Mouse (Mus musculus) lung, adult 18-20 months (tissue): ENCODE results near the gene Gnb1l.
A peak's percentile ranks its signal among the peaks of the same experiment; 100 is the strongest.

ENCODE experiments used
- DNase-seq, 2 experiments: peaks; one replicate each; pipeline ENCODE4 v3.0.0; 2022; ENCODE audit warnings: mixed read lengths in 2 of 2

Gene Gnb1l

GRCm38 (mm10) chr16:18552106-18552710 is 53.7 kb downstream of the Gnb1l start:
- no peak for DNase-seq

- no peak for DNase-seq
Observed at GRCm38 (mm10) chr16:18554721-18555120, 56.2 kb downstream of the Gnb1l start.

DNA sequence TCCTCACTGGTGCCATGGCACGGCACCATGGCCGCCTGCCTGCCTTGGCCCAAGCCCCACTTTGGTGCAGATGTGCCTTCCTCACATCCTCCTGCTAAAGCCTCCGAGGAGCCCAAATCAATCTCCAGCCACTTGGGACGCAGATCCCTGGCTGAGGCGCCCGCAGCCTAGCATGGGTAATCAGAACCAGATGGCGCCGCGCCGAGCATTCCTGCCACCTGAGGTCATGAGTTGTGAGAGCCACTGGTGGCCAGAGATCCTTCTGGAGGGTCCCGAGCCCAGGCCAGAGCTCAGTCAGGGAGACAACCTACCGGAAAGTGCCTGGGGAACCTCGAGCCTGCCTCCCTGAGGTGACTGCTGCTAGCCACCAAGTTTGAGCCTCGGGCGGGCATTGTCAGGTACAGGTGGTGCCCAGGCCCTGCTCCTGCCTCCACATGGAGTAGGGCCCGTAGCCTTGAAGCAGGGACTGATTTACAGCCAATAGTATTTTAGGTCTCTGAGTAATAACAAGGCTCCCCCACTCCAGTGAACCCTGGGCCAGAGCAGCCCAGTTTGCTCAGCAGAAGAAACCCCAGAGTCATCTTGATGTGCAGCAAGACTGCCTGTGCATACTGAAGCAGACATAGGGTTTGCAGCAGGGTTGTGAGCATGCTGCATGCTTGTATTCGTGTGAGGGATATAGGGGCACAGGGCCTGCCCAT is 56.9 kb downstream of the Gnb1l start:
- DNase-seq = no peak

DNA sequence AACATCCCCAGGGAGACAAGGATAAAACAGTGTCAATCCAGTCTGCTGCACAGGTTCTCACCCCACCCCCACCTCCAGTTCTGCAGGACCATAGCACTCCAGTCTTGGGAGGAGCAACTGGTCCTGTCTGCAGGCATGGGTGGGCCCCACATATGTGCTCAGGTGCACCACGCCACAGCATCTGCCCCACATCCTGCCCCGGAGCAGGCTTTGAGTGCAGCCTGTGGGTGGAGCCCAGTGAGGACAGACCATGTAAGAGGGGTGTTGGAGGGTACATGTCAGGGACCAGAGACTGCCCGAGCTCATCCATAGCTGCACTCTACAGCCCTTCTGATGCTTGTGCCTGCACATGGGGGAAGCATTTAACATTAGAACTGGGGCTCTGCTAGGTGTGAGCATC is 57.9 kb downstream of the Gnb1l start:
- no peak for DNase-seq

- DNase-seq = no peak
Observed at GRCm38 (mm10) chr16:18564472-18564871, 66.0 kb downstream of the Gnb1l start.

DNA sequence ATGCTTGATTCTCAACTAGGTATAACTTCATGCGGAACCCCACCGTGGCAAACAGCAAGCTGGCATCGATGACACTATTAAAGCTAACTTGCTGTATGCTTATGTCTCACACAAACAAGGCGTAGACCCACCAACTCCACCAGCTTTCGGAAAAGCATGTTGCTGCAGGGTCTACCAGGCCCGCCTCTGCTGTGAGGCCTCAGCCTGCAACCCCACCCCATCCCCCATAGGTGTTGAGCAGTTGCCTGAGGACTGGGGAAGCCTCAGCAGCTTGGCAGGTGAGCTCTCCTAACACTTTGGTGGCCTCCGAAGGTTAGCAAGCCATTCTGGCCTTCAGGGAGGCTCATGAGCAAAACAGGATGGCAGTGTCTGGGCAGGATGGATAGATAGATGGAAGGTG is 70.1 kb downstream of the Gnb1l start:
- no peak for DNase-seq

DNA sequence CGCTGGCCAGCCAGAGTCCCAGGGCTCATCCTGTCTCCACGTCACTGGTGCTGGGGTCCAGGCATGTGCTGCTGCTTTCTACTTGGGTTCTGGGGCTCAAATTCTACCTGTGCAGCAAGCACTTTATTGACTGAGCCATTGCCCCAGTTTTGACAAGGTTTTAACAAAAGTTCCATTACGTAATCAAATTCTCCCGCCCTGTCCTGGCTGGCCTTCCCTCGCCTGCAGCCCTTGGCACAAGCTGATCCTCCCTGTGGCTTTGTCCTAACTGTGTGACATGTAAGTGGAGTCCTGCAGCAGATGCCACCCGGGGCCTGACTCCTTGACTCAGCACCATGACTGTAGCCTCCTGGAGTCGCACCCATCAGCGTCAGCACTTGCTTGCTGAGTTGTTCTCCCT is 75.7 kb downstream of the Gnb1l start:
- DNase-seq = peak in 1 of 2 experiments; percentile 46

- no peak for DNase-seq
Observed at GRCm38 (mm10) chr16:18577071-18577470, 78.6 kb downstream of the Gnb1l start.

DNA sequence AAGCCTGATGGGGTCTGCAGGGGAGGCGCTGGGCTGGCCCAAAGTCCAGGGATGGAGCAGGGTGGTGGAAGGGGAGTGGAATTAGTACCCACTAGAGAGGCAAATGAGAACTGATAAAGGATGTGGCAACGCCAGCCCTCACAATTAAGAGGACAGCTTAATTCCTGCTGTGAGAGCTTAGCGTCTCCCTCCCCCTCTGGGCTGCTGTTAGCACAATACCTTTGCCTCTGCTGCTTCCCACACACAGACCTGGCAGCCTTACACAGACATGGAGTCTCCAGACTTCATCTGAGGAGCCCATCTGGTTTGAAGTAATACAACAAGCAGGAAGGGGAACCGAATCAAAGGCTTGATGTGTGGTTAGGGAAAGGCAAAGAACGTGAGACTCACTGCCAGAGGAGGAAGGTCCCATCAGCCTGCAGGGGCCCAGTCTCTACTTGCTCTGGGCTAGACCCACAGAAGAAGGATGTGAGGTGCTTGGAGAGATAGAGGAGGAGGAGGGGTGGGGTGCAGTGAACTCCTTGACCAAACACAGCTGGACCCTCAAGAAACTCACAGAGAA is 79.2 kb downstream of the Gnb1l start:
- DNase-seq = no peak

DNA sequence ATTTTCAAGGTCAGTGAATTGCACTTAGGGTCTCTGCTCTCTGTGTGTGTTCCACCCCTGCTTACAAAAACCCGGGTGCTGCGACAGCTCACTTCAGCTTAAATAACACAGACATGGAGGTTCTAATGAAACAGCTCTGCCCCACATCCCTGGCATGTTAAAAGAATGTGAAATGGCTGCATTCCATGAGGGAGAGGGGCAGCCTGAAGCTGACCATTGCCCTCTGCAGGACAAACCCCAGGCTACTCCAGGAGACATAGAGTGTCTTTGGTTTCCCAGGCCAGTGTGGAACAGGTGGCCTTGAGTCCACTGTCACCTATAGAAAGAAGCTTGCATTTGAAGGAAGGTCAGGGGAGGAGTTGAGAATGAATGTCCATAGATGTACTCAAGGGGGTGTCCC is 81.9 kb downstream of the Gnb1l start:
- DNase-seq = no peak

DNA sequence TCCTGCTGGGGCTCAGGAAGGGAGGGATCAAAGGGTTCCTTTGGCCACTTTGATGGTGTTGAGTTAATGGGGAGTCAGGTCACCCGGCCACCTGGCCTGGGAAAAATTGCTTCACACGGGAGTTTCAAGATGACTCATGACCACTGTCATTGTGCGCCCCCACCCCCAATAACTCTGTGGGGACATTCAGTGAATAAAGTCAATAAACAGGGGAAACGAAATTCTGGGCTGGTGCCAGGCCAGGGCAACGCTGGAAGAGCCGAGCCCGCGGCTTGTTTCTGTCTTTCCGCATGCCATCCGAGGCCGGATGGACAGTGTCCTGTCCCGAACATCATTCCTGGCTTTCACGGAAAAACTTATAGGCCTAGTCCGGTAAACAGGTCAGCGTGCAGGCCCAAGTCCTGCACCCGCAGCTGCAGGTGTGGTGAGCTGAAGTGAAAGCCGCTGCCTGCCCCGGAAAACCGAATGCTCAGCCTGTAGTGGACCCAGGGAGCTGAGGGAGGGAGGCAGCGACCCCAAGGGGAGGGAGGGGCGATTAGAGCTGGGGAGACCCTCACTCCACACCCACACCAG is 82.6 kb downstream of the Gnb1l start:
- DNase-seq = peak in 1 of 2 experiments; percentile 36

DNA sequence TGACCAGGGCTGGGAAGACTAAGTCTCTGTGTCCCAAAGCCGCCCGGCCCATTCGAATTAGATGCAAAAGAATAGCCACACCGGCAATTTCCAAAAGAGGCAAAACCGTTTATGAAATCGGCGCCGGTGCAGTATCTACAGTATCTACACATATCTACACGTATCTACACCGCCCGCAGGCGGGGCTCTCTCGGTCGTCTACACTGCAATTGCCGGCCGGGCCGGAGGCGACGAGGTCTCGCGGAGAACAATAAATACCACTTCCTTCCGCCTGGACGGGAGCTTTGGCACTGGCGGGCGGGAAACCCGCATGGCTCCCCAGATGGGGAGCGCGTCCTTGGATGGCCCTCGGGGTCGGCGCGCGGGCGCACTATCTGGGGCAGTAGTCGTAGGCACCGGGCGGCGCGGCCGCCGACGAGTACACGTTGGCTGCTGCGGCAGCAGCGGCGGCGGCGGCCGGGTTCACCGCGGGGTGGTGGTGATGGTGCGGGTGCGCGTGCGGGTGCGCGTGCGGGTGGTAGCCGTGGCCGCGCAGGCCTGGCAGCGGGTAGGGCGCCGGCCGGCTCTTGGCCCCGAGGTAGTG is 83.2 kb downstream of the Gnb1l start:
- DNase-seq = no peak

DNA sequence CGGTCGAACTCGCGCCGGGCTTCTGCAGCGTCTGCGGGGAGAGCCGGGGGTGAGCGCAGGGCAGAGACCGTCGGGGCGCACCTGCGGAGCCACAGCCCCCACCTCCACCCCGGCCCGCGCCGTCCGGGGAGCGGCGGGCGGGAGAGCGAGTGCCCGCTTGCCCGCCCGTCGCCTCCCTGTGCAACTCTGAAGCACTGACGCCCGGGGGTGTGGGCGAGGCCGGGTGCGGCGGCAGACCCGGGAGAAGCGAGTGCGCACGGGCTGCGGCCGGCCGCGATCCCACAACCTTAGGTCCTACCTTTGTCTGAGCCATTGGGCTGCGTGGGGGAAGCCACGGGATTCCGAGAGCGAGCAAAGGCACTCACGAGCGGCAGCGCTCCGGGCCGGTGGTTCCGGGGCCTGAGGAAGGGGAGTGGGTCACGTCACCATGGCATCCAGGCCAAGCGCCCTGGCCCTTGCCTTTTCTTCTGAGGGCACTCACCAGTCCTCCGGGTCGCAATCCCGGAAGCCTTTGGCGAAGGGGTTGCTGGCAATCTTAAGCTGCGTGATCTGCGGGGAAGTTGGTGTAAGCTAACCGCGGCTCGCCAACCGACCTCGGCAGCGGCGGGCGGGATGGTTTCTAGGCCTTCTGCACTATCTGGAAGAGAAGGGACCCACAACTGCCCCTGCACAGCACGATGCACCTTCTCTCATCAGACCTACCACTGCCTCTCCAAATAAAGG is 84.1 kb downstream of the Gnb1l start:
- no peak for DNase-seq

DNA sequence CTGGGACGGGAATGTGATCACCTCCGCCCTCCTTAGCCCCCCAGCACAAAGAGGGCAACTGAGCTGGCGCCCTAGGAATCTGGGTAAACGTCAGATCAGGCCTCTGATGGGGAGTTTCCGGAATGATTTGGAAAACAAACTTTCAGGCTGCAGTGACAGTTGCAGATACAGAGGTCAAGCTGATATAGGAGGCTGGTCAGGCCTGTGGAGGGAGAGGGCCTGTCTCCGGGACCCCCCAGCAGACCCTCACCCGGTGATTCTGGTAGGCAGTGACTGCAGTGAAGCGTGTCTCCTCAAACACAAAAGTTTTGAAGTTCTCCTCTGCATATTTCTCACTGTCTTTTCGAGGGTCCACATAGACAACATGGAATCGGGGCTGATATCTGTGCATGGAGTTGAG is 84.7 kb downstream of the Gnb1l start:
- DNase-seq = no peak

DNA sequence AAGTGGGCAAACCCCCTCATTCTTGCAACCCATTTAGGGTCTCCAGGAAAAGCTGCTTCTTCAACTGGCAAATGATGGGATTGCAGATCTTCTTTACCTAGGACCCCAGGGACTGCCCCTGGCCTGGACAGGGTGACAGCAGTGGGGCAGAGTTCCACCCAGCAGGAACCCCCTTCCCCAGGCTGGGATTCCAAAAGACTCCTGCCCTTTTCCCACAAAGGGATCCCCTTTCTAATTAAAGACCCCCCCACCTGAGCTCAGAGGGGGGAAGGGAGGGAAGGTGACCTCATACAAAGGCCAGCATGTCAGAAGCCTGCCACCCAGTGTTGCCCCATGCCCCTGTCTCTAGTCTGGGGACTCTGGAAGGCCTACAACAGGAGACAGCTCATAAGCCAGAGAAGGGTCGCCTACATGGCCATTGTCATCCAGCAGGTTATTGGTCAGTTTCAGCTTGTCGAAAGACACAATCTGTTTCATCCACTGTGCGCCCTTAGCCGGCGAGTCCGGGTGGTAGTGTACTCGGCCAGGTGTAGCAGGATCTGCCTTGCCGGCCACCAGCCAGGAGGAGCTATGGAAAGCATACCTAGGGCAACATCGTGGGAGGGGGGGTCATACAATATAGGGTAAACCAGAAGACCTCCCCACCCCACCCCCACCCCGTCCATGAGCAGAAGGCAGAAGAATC is 85.3 kb downstream of the Gnb1l start:
- no peak for DNase-seq

DNA sequence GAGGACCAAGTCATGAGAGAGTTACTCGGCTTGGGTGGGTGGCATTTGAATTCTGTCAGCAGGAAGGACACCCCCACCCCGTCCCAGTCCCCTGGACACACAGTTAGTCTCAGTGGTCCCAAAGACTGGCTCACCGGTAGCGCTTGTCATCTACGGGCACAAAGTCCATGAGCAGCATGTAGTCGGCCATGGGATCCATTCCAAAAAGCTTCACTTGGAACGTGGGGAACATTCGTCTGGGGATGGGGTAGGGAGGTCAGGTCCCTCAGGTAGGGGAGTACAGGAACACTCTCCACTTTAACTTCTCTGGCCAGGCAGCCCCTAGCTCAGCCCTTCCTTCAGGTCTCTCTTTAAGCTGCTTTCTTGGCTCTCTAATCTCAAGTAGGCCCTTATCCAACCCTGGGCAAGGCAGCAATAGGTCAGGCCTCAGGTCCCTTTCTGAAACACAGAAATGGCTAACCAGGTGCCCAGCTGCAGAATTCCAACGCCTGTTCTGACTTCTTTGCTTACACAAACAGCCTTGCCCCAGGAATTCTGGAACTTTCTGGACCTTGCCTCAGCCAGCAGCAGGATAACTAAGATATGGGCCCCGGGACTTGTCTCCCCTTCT is 86.5 kb downstream of the Gnb1l start:
- no peak for DNase-seq

DNA sequence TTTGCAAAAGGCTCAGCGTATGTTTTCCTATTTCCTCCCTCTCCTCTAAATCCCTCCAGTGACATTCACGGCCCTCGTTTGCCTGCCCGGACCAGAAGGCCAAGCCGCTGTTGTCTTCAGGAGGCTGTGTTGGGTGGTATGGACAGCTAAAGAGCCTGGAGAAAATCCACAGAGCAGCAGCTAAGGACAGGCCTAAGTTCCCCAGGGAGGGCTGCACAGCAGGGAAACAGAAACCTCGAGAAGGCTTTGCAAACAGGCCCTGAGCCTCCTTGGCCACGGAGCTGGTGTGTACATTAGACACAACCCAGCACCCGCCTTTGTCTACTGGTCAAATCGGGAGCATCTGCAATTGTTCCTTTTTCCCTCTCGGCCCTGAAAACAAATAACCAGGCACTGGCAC is 87.2 kb downstream of the Gnb1l start:
- DNase-seq = no peak

- no peak for DNase-seq
Observed at GRCm38 (mm10) chr16:18586076-18586905, 87.8 kb downstream of the Gnb1l start.

- DNase-seq = no peak
Observed at GRCm38 (mm10) chr16:18586906-18587546, 88.5 kb downstream of the Gnb1l start.
